In the genomic region with DNA sequence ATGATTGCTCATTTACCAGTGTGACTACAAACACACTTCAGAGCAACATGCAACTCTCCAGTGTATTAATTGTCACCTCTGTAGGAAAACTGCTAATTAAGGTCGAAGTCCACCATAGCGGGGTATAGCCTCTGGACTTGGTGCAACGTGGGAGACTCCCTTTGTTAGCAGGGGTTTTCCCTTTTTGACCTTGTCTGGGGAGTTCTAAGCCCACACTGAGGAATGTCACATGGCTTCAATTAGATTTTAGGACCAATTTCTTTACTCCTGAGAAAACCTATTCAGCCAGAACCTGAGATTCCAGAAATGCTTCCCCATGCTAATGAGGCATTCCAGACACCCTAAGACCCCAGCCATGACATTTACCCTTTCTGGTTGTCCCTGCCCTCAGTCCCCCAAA, we compare ENCODE assay signal across 22 mouse cellular contexts. TPM values are rescaled to one million over a fixed set of nuclear protein-coding genes. Genes with fewer than 3 reads are reported as not detected.
DNase-seq lines count a peak whose midpoint lies in the region; ATAC-seq and TF ChIP-seq lines count a peak whose summit lies in the region.
"Had no signal": no experiment of that assay in that cellular context is flagged by ENCODE, and none has a peak within 500 bp of the region (broad histone marks: within the 10 kb centered on the region; RNA-seq: fewer than 3 reads in every experiment).

No protein-coding gene starts in this region.

- H3K27me3 ChIP-seq in forebrain, embryonic 10.5 days (ENCODE audit: poor library complexity, severe bottlenecking) = no peaks in the 10 kb centered on the region
- no peaks in the 10 kb centered on the region for H3K27me3 ChIP-seq in forebrain, embryonic 13.5 days
- no peaks in the 10 kb centered on the region for H3K27me3 ChIP-seq in kidney, postnatal 0 days (ENCODE audit: insufficient read depth, low read length)
- no peaks in the 10 kb centered on the region for H3K27me3 ChIP-seq in embryonic facial prominence, embryonic 11.5 days (ENCODE audit: control insufficient read depth, insufficient read depth, low read length)
- H3K27me3 ChIP-seq in limb, embryonic 13.5 days = no peaks in the 10 kb centered on the region
- H3K27me3 ChIP-seq: forebrain, embryonic 12.5 days; lung, embryonic 15.5 days; midbrain, embryonic 13.5 days had no signal

- intact Hi-C loops in left cerebral cortex, postnatal 4 days (cut with DNase I) = no loop called here

- H3K9me3 ChIP-seq in forebrain, embryonic 10.5 days = no peaks in the 10 kb centered on the region
- H3K9me3 ChIP-seq in forebrain, embryonic 13.5 days (replicated peaks) = no peaks in the 10 kb centered on the region
- no peaks in the 10 kb centered on the region for H3K9me3 ChIP-seq in kidney, postnatal 0 days (replicated peaks; ENCODE audit: low read length)
- H3K9me3 ChIP-seq in embryonic facial prominence, embryonic 11.5 days (replicated peaks; ENCODE audit: control insufficient read depth, low read length) = no peaks in the 10 kb centered on the region
- H3K9me3 ChIP-seq in limb, embryonic 13.5 days = no peaks in the 10 kb centered on the region
- H3K9me3 ChIP-seq: forebrain, embryonic 12.5 days; G1E; lung, embryonic 15.5 days; midbrain, embryonic 13.5 days had no signal

- WGBS in forebrain, embryonic 10.5 days = 30% methylated on average over 3 of the region's 3 CpGs
- 29% methylated on average over 3 of the region's 3 CpGs for WGBS in forebrain, embryonic 13.5 days
- WGBS in kidney, postnatal 0 days = 53% methylated on average over 3 of the region's 3 CpGs
- WGBS in embryonic facial prominence, embryonic 11.5 days = 32% methylated on average over 3 of the region's 3 CpGs
- WGBS in limb, embryonic 13.5 days = 17% methylated on average over 3 of the region's 3 CpGs

- no peak for DNase-seq in forebrain, embryonic 10.5 days (ENCODE audit: extremely low spot score, low spot score)
- no peak for DNase-seq in kidney, postnatal 0 days (ENCODE audit: low spot score)
- no peak for DNase-seq in kidney, postnatal 10 days
- peak; percentile 57 for DNase-seq in embryonic facial prominence, embryonic 11.5 days (ENCODE audit: low spot score)
- DNase-seq in left cerebral cortex, postnatal 4 days = no peak
- DNase-seq: adrenal gland, postnatal 36 days; cerebellum, adult 18-20 months; gastrocnemius, postnatal 10 days; heart, adult 18-20 months; lung, postnatal 4 days had no signal

- no peak for TF ChIP-seq CTCF in kidney, postnatal 0 days (IDR thresholded peaks at IDR 0.05; ENCODE audit: low read depth)

- peak overlapping the region; percentile 72 for H3K27ac ChIP-seq in forebrain, embryonic 10.5 days
- no peak overlapping the region for H3K27ac ChIP-seq in forebrain, embryonic 13.5 days
- peak overlapping the region; percentile 31; the same call in 1 of the 2 replicates for H3K27ac ChIP-seq in kidney, postnatal 0 days
- no peak overlapping the region for H3K27ac ChIP-seq in embryonic facial prominence, embryonic 11.5 days (replicated peaks; ENCODE audit: low read depth, low read length)
- H3K27ac ChIP-seq in limb, embryonic 13.5 days = peak overlapping the region; percentile 40; the same call in 1 of the 2 replicates
- H3K27ac ChIP-seq: forebrain, embryonic 12.5 days; layer of hippocampus, adult 2 months; liver, embryonic 14.5 days; lung, embryonic 15.5 days; midbrain, embryonic 13.5 days had no signal

- H3K4me2 ChIP-seq in forebrain, embryonic 13.5 days = no peak overlapping the region
- H3K4me2 ChIP-seq in kidney, postnatal 0 days (ENCODE audit: low read length) = no peak overlapping the region
- no peak overlapping the region for H3K4me2 ChIP-seq in embryonic facial prominence, embryonic 11.5 days (ENCODE audit: low read depth, low read length)
- no peak overlapping the region for H3K4me2 ChIP-seq in limb, embryonic 13.5 days (replicated peaks)
- H3K4me2 ChIP-seq: forebrain, embryonic 12.5 days; lung, embryonic 15.5 days; midbrain, embryonic 13.5 days had no signal

- no peak for ATAC-seq in forebrain, embryonic 13.5 days
- peak; percentile 38; the same call in 1 of the 2 replicates for ATAC-seq in kidney, postnatal 0 days (replicated peaks; ENCODE audit: low FRiP score, low read depth)
- no peak for ATAC-seq in embryonic facial prominence, embryonic 11.5 days (replicated peaks; ENCODE audit: insufficient number of reproducible peaks, low FRiP score, low TSS enrichment, low read depth)
- ATAC-seq in limb, embryonic 13.5 days (ENCODE audit: low FRiP score, low read depth) = peak; percentile 66; the same call in 1 of the 2 replicates
- ATAC-seq in monocyte, adult 5-6 weeks (replicated peaks; ENCODE audit: insufficient number of reproducible peaks, low FRiP score, low TSS enrichment, poor library complexity, severe bottlenecking) = no peak
- ATAC-seq: midbrain, embryonic 13.5 days had no signal

- peaks cover 29% of the 10 kb centered on the region for H3K4me1 ChIP-seq in forebrain, embryonic 10.5 days
- H3K4me1 ChIP-seq in forebrain, embryonic 13.5 days = no peaks in the 10 kb centered on the region
- 0 out of 2 replicates have a peak, but pooled peaks cover 3% of the 10 kb centered on the region for H3K4me1 ChIP-seq in kidney, postnatal 0 days (replicated peaks; ENCODE audit: insufficient read depth, low read length)
- H3K4me1 ChIP-seq in embryonic facial prominence, embryonic 11.5 days (ENCODE audit: control insufficient read depth, insufficient read depth, low read length) = no peaks in the 10 kb centered on the region
- peaks cover 16% of the 10 kb centered on the region for H3K4me1 ChIP-seq in limb, embryonic 13.5 days
- H3K4me1 ChIP-seq: lung, embryonic 15.5 days; midbrain, embryonic 13.5 days had no signal

- peaks cover 23% of the 10 kb centered on the region for H3K36me3 ChIP-seq in forebrain, embryonic 10.5 days (replicated peaks)
- H3K36me3 ChIP-seq in forebrain, embryonic 13.5 days (ENCODE audit: poor library complexity, severe bottlenecking) = peaks cover 21% of the 10 kb centered on the region
- peaks cover 16% of the 10 kb centered on the region for H3K36me3 ChIP-seq in kidney, postnatal 0 days (ENCODE audit: insufficient read depth, low read length)
- H3K36me3 ChIP-seq in embryonic facial prominence, embryonic 11.5 days (replicated peaks; ENCODE audit: control insufficient read depth, insufficient read depth, low read depth, low read length) = peaks cover 9% of the 10 kb centered on the region; the same call in 1 of the 2 replicates
- H3K36me3 ChIP-seq in limb, embryonic 13.5 days = peaks cover 20% of the 10 kb centered on the region

- H3K9ac ChIP-seq in forebrain, embryonic 13.5 days = no peak overlapping the region
- H3K9ac ChIP-seq in kidney, postnatal 0 days (ENCODE audit: low read depth, low read length) = no peak overlapping the region
- no peak overlapping the region for H3K9ac ChIP-seq in embryonic facial prominence, embryonic 11.5 days (replicated peaks; ENCODE audit: low read length)
- H3K9ac ChIP-seq in limb, embryonic 13.5 days = no peak overlapping the region
- H3K9ac ChIP-seq: forebrain, embryonic 12.5 days; liver, embryonic 14.5 days; lung, embryonic 15.5 days; midbrain, embryonic 13.5 days had no signal

- no peak overlapping the region for H3K4me3 ChIP-seq in forebrain, embryonic 10.5 days
- H3K4me3 ChIP-seq in forebrain, embryonic 13.5 days = no peak overlapping the region
- H3K4me3 ChIP-seq in kidney, postnatal 0 days (replicated peaks; ENCODE audit: low read depth, low read length) = no peak overlapping the region
- H3K4me3 ChIP-seq in embryonic facial prominence, embryonic 11.5 days (ENCODE audit: low read depth, low read length) = no peak overlapping the region
- no peak overlapping the region for H3K4me3 ChIP-seq in limb, embryonic 13.5 days
- H3K4me3 ChIP-seq: forebrain, embryonic 12.5 days; layer of hippocampus, adult 2 months; lung, embryonic 15.5 days; midbrain, embryonic 13.5 days; myocyte had no signal

RNA-seq across cellular contexts. Expression of a gene that starts 4.0 kb away (rescaled TPM):
- 12.0 and 12.1 TPM in 2 replicates for polyA plus RNA-seq in forebrain, embryonic 10.5 days (2016; fragmentation: Nextera tagmentation; extraction: Ambion mirVana)
- 12.3 and 12.8 TPM in 2 replicates for polyA plus RNA-seq in forebrain, embryonic 13.5 days (2015; fragmentation: Nextera tagmentation; extraction: Ambion mirVana)
- polyA plus RNA-seq in kidney, postnatal 0 days (2015; fragmentation: Nextera tagmentation; extraction: Ambion mirVana) = 38.8 and 50.1 TPM in 2 replicates
- 19.9 and 22.0 TPM in 2 replicates for polyA plus RNA-seq in embryonic facial prominence, embryonic 11.5 days (2014; fragmentation: Nextera tagmentation; extraction: Ambion mirVana)
- polyA plus RNA-seq in limb, embryonic 13.5 days (2015; fragmentation: Nextera tagmentation; extraction: Ambion mirVana) = 37.8 and 39.1 TPM in 2 replicates
- 875 to 1,050 TPM (median 955 TPM) in 3 replicates for total RNA-seq in monocyte, adult 5-6 weeks (2017)
- total RNA-seq in left cerebral cortex, postnatal 4 days (2021) = 1 to 10 TPM; 7.1 to 8.0 TPM
- polyA plus RNA-seq: myocyte had no signal

RNA-seq across cellular contexts. Expression of a gene that starts 5.4 kb away (rescaled TPM):
- 2.9 and 4.2 TPM in 2 replicates for polyA plus RNA-seq in forebrain, embryonic 10.5 days (2016; fragmentation: Nextera tagmentation; extraction: Ambion mirVana)
- 2.6 and 8.3 TPM in 2 replicates for polyA plus RNA-seq in forebrain, embryonic 13.5 days (2015; fragmentation: Nextera tagmentation; extraction: Ambion mirVana)
- polyA plus RNA-seq in kidney, postnatal 0 days (2015; fragmentation: Nextera tagmentation; extraction: Ambion mirVana) = 20.2 and 21.1 TPM in 2 replicates
- 3.5 and 3.7 TPM in 2 replicates for polyA plus RNA-seq in embryonic facial prominence, embryonic 11.5 days (2014; fragmentation: Nextera tagmentation; extraction: Ambion mirVana)
- 2.0 and 15.7 TPM in 2 replicates for polyA plus RNA-seq in limb, embryonic 13.5 days (2015; fragmentation: Nextera tagmentation; extraction: Ambion mirVana)
- not detected in 3 replicates for total RNA-seq in monocyte, adult 5-6 weeks (2017)
- total RNA-seq in left cerebral cortex, postnatal 4 days (2021) = 1 to 10 TPM; 2.6 to 3.0 TPM
- total RNA-seq: G1E; hematopoietic stem cell, adult 5-6 weeks had no signal
- polyA plus RNA-seq: myocyte had no signal

RNA-seq across cellular contexts. Expression of a gene that starts 7.9 kb away (rescaled TPM):
- 31.0 and 37.2 TPM in 2 replicates for polyA plus RNA-seq in forebrain, embryonic 10.5 days (2016; fragmentation: Nextera tagmentation; extraction: Ambion mirVana)
- 33.8 and 43.0 TPM in 2 replicates for polyA plus RNA-seq in forebrain, embryonic 13.5 days (2015; fragmentation: Nextera tagmentation; extraction: Ambion mirVana)
- 32.3 and 32.4 TPM in 2 replicates for polyA plus RNA-seq in kidney, postnatal 0 days (2015; fragmentation: Nextera tagmentation; extraction: Ambion mirVana)
- polyA plus RNA-seq in embryonic facial prominence, embryonic 11.5 days (2014; fragmentation: Nextera tagmentation; extraction: Ambion mirVana) = 20.2 and 29.9 TPM in 2 replicates
- polyA plus RNA-seq in limb, embryonic 13.5 days (2015; fragmentation: Nextera tagmentation; extraction: Ambion mirVana) = 32.3 and 34.4 TPM in 2 replicates
- total RNA-seq in monocyte, adult 5-6 weeks (2017) = 5.0 to 10.2 TPM (median 9.3 TPM) in 3 replicates
- total RNA-seq in left cerebral cortex, postnatal 4 days (2021) = 10 to 100 TPM; 50.7 to 56.9 TPM

RNA-seq across cellular contexts. Expression of a gene that starts 16.4 kb away (rescaled TPM):
- 0.12 and 0.24 TPM in 2 replicates for polyA plus RNA-seq in forebrain, embryonic 10.5 days (2016; fragmentation: Nextera tagmentation; extraction: Ambion mirVana)
- polyA plus RNA-seq in forebrain, embryonic 13.5 days (2015; fragmentation: Nextera tagmentation; extraction: Ambion mirVana) = 0.32 and 0.37 TPM in 2 replicates
- 1.1 and 1.7 TPM in 2 replicates for polyA plus RNA-seq in kidney, postnatal 0 days (2015; fragmentation: Nextera tagmentation; extraction: Ambion mirVana)
- polyA plus RNA-seq in embryonic facial prominence, embryonic 11.5 days (2014; fragmentation: Nextera tagmentation; extraction: Ambion mirVana) = 0.22 and 0.26 TPM in 2 replicates
- polyA plus RNA-seq in limb, embryonic 13.5 days (2015; fragmentation: Nextera tagmentation; extraction: Ambion mirVana) = 0.19 and 0.25 TPM in 2 replicates
- total RNA-seq in monocyte, adult 5-6 weeks (2017) = 0.19 to 0.86 TPM in 2 of 3 replicates, not detected in the other
- not detected for total RNA-seq in left cerebral cortex, postnatal 4 days (2021)
- total RNA-seq: gastrocnemius, postnatal 10 days; heart, adult 18-20 months had no signal
- polyA plus RNA-seq: G1E had no signal

RNA-seq across cellular contexts. Expression of a gene that starts 20.0 kb away (rescaled TPM):
- polyA plus RNA-seq in forebrain, embryonic 10.5 days (2016; fragmentation: Nextera tagmentation; extraction: Ambion mirVana) = 9.3 and 10.8 TPM in 2 replicates
- 6.9 and 7.3 TPM in 2 replicates for polyA plus RNA-seq in forebrain, embryonic 13.5 days (2015; fragmentation: Nextera tagmentation; extraction: Ambion mirVana)
- polyA plus RNA-seq in kidney, postnatal 0 days (2015; fragmentation: Nextera tagmentation; extraction: Ambion mirVana) = 5.2 and 7.0 TPM in 2 replicates
- polyA plus RNA-seq in embryonic facial prominence, embryonic 11.5 days (2014; fragmentation: Nextera tagmentation; extraction: Ambion mirVana) = 5.1 and 6.1 TPM in 2 replicates
- 12.7 and 14.3 TPM in 2 replicates for polyA plus RNA-seq in limb, embryonic 13.5 days (2015; fragmentation: Nextera tagmentation; extraction: Ambion mirVana)
- not detected in 3 replicates for total RNA-seq in monocyte, adult 5-6 weeks (2017)
- 1 to 10 TPM; 4.2 to 5.3 TPM for total RNA-seq in left cerebral cortex, postnatal 4 days (2021)
- total RNA-seq: common myeloid progenitor, adult 5-6 weeks had no signal

Comparison
In these comparisons a context has a peak if more than half of its experiments do, and no peak if none do; other contexts are left out.
1. H3K27ac ChIP-seq: peak in forebrain, embryonic 10.5 days (single experiment), kidney, postnatal 0 days (single experiment) and limb, embryonic 13.5 days (single experiment); none in forebrain, embryonic 13.5 days (single experiment) and embryonic facial prominence, embryonic 11.5 days (single experiment).
2. ATAC-seq: peak in kidney, postnatal 0 days (single experiment) and limb, embryonic 13.5 days (single experiment); none in forebrain, embryonic 13.5 days (single experiment), embryonic facial prominence, embryonic 11.5 days (single experiment) and monocyte, adult 5-6 weeks (single experiment).